ENCODE assay signal across 7 mouse cellular contexts in genomic region chr19:16779786-16780185, GRCm38 (mm10). TPM values are rescaled to one million over a fixed set of nuclear protein-coding genes. Genes with fewer than 3 reads are reported as not detected.
A peak's percentile ranks its signal among the peaks of the same experiment; 100 is the strongest.
DNase-seq lines count a peak whose midpoint lies in the region; ATAC-seq and TF ChIP-seq lines count a peak whose summit lies in the region.

No protein-coding gene starts in this region.

- WGBS in lung, embryonic 15.5 days, result 13% methylated on average over 8 of the region's 8 CpGs
- 8% methylated on average over 8 of the region's 8 CpGs for WGBS in embryonic facial prominence, embryonic 15.5 days
- 20% methylated on average over 8 of the region's 8 CpGs for WGBS in limb, embryonic 10.5 days
- 22% methylated on average over 8 of the region's 8 CpGs for WGBS in olfactory bulb, adult 2 months

- peak overlapping the region; percentile 65 for H3K4me3 ChIP-seq in lung, embryonic 15.5 days
- peak overlapping the region; percentile 67 for H3K4me3 ChIP-seq in embryonic facial prominence, embryonic 15.5 days (replicated peaks)
- H3K4me3 ChIP-seq in limb, embryonic 10.5 days, result peak overlapping the region; percentile 79
- peak overlapping the region; percentile 81 for H3K4me3 ChIP-seq in olfactory bulb, adult 2 months (ENCODE audit: insufficient read depth, low read depth, low read length)

- peaks cover 8% of the 10 kb centered on the region; the same call in 1 of the 2 replicates for H3K27me3 ChIP-seq in lung, embryonic 15.5 days
- H3K27me3 ChIP-seq in embryonic facial prominence, embryonic 15.5 days, result peaks cover 10% of the 10 kb centered on the region
- H3K27me3 ChIP-seq in limb, embryonic 10.5 days (ENCODE audit: low read depth, poor library complexity, severe bottlenecking), result peaks cover 17% of the 10 kb centered on the region

- H3K9ac ChIP-seq in lung, embryonic 15.5 days, result peak overlapping the region; percentile 58
- peak overlapping the region; percentile 47; the same call in 1 of the 2 replicates for H3K9ac ChIP-seq in embryonic facial prominence, embryonic 15.5 days

- peak overlapping the region; percentile 98 for H3K4me2 ChIP-seq in lung, embryonic 15.5 days
- H3K4me2 ChIP-seq in embryonic facial prominence, embryonic 15.5 days (replicated peaks), result peak overlapping the region; percentile 97

- no peak for TF ChIP-seq POLR2A in olfactory bulb, adult 2 months (IDR thresholded peaks at IDR 0.05; ENCODE audit: insufficient read depth, low read depth, low read length)

- H3K4me1 ChIP-seq in lung, embryonic 15.5 days, result peaks cover 9% of the 10 kb centered on the region
- 0 out of 2 replicates have a peak, but pooled peaks cover 5% of the 10 kb centered on the region for H3K4me1 ChIP-seq in embryonic facial prominence, embryonic 15.5 days
- H3K4me1 ChIP-seq in limb, embryonic 10.5 days, result peaks cover 5% of the 10 kb centered on the region; the same call in 1 of the 2 replicates
- peaks cover 5% of the 10 kb centered on the region; the same call in 1 of the 2 replicates for H3K4me1 ChIP-seq in olfactory bulb, adult 2 months (ENCODE audit: control insufficient read depth, insufficient read depth, low read length)

- H3K27ac ChIP-seq in lung, embryonic 15.5 days, result no peak overlapping the region
- no peak overlapping the region for H3K27ac ChIP-seq in embryonic facial prominence, embryonic 15.5 days (replicated peaks)
- no peak overlapping the region for H3K27ac ChIP-seq in limb, embryonic 10.5 days
- H3K27ac ChIP-seq in olfactory bulb, adult 2 months (ENCODE audit: insufficient read depth, low read depth, low read length), result no peak overlapping the region

- no peak for TF ChIP-seq CTCF in olfactory bulb, adult 2 months (IDR thresholded peaks at IDR 0.05; ENCODE audit: insufficient read depth, low read depth, low read length)

- no peaks in the 10 kb centered on the region for H3K9me3 ChIP-seq in lung, embryonic 15.5 days
- H3K9me3 ChIP-seq in embryonic facial prominence, embryonic 15.5 days (replicated peaks), result no peaks in the 10 kb centered on the region
- H3K9me3 ChIP-seq in limb, embryonic 10.5 days (replicated peaks), result no peaks in the 10 kb centered on the region

- DNase-seq in lung, postnatal 4 days, result no peak
- no peak for DNase-seq in limb, embryonic 10.5 days (ENCODE audit: low spot score)
- no peak for DNase-seq in retina, embryonic 14.5 days (ENCODE audit: low spot score)
- DNase-seq in gastrocnemius, adult 18-20 months (ENCODE audit: low spot score), result no peak

- no peaks in the 10 kb centered on the region for H3K36me3 ChIP-seq in lung, embryonic 15.5 days
- H3K36me3 ChIP-seq in embryonic facial prominence, embryonic 15.5 days, result no peaks in the 10 kb centered on the region
- no peaks in the 10 kb centered on the region for H3K36me3 ChIP-seq in limb, embryonic 10.5 days

- ATAC-seq in lung, embryonic 15.5 days (ENCODE audit: borderline replicate concordance, extremely low read depth, low FRiP score, low TSS enrichment), result no peak
- no peak for ATAC-seq in embryonic facial prominence, embryonic 15.5 days (ENCODE audit: insufficient number of reproducible peaks, low FRiP score, low TSS enrichment, low read depth)

RNA-seq across cellular contexts. Expression of gene Vps13a, which starts 0.9 kb away (rescaled TPM):
- 8.4 and 9.1 TPM in 2 replicates for polyA plus RNA-seq in lung, embryonic 15.5 days (2015; fragmentation: Nextera tagmentation; extraction: Ambion mirVana)
- 8.9 and 9.1 TPM in 2 replicates for polyA plus RNA-seq in embryonic facial prominence, embryonic 15.5 days (2015; fragmentation: Nextera tagmentation; extraction: Ambion mirVana)
- 6.5 and 7.0 TPM in 2 replicates for polyA plus RNA-seq in limb, embryonic 10.5 days (2016; fragmentation: Nextera tagmentation; extraction: Ambion mirVana)
- polyA plus RNA-seq in olfactory bulb, adult 2 months (2012; ENCODE audit: insufficient read depth, insufficient read length, low replicate concordance, missing spikeins), result not detected in 2 replicates
- total RNA-seq in gastrocnemius, adult 18-20 months (2021), result 10 to 100 TPM; 23.0 to 25.5 TPM
